Mouse (Mus musculus): Measurements from ENCODE around the gene Rnf6. TPM values are rescaled to one million over a fixed set of nuclear protein-coding genes. Genes with fewer than 3 reads are reported as not detected.

The Rnf6 gene
- polyA plus RNA-seq, 1 experiment from 2014 or later, result 29.8 TPM

DNA sequence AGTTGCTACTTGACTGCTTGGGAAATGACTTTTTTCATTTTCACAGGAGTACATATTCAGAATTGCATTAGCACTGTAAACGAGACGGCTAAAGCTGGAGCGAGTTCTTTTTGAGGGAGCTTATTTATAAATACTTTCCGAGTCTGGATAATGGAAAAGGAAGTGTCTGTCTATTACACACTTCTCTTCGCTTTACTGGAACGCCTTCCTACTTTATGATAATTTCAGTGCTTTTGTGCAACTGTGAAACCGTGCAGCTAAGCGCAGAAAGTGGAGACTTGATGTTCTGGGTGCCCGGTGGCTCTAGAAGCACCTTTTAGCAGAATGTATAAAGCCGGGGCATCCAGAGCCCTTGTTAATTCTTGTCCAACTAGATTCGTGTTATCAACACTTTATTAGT lies 11.5 kb upstream of the Rnf6 start:
- H3K36me3 ChIP-seq (ENCODE audit: control insufficient read depth, insufficient read depth, low read length), result no peaks in the 10 kb centered on the region
- H3K9me3 ChIP-seq (replicated peaks; ENCODE audit: control insufficient read depth, low read length), result no peaks in the 10 kb centered on the region
- H3K27me3 ChIP-seq (ENCODE audit: control insufficient read depth, insufficient read depth, low read length), result no peaks in the 10 kb centered on the region
- peaks cover 7% of the 10 kb centered on the region; the same call in 1 of the 2 replicates for H3K4me1 ChIP-seq (ENCODE audit: control insufficient read depth, insufficient read depth, low read length)
- H3K4me3 ChIP-seq (ENCODE audit: low read depth, low read length), result peak overlapping the region; percentile 84; the same call in 1 of the 2 replicates
- H3K4me2 ChIP-seq, result peak overlapping the region; percentile 89
- no peak overlapping the region for H3K27ac ChIP-seq (ENCODE audit: low read depth, low read length)
- WGBS (ENCODE audit: insufficient replicate concordance), result 66% methylated on average over 11 of the region's 11 CpGs
- no peak overlapping the region for H3K9ac ChIP-seq (ENCODE audit: low read depth, low read length)
- ATAC-seq (replicated peaks; ENCODE audit: insufficient number of reproducible peaks, low FRiP score, low TSS enrichment), result no peak

DNA sequence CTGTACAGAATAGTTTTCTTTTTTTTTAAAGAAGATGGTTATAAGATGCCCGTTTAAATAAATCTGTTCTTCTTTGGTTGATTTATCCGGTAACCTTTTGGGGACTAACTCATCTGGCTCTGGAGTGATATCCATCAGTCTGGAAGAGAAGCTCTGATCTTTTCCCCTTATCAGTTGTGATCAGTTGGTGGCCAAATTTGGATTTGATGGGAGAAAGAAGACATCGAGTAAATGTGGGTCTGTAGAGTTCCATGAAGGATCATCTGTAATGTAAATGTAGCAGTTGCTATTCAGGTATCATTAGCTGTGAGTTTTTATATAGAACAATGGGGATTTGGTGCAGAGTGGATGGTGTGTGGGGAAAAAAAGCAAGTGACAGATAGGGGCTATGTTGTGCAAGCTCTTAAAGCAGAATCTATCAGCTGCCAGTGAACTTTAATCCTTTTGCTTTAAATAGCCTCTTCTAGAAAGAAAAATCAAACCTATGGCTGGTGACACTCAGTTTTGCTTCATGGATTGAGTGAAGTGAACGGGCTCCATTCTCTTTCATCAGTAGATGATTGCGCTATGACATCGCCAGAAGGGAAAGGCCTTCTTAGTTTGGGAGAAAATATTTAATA lies 10.8 kb upstream of the Rnf6 start:
- Histone ChIP-seq H3K4me2 (peak overlapping the region; percentile 89), H3K27me3 (ENCODE audit: control insufficient read depth, insufficient read depth, low read length) (no peaks in the 10 kb centered on the region), H3K9ac (ENCODE audit: low read depth, low read length) (peak overlapping the region; percentile 90), H3K4me1 (ENCODE audit: control insufficient read depth, insufficient read depth, low read length) (peaks cover 4% of the 10 kb centered on the region; the same call in 1 of the 2 replicates), H3K9me3 (replicated peaks; ENCODE audit: control insufficient read depth, low read length) (no peaks in the 10 kb centered on the region), H3K4me3 (ENCODE audit: low read depth, low read length) (peak overlapping the region; percentile 84), H3K27ac (ENCODE audit: low read depth, low read length) (peak overlapping the region; percentile 97), H3K36me3 (ENCODE audit: control insufficient read depth, insufficient read depth, low read length) (no peaks in the 10 kb centered on the region)
- 35% methylated on average over 6 of the region's 6 CpGs for WGBS (ENCODE audit: insufficient replicate concordance)
- no peak for ATAC-seq (replicated peaks; ENCODE audit: insufficient number of reproducible peaks, low FRiP score, low TSS enrichment)

DNA sequence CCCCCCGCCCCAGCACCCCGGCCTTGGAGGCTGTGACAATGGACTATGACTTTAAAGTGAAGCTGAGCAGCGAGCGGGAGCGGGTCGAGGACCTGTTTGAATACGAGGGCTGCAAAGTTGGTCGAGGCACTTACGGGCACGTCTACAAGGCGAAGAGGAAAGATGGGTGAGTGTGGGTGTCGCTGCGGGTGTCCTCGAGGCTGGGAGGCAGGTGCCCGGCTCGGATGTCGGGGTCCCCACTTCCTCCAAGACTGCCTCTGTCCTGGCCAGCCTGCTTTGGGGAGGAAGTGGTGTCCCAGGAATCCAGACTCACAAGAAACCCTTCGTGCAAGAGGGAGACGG lies 10.3 kb upstream of the Rnf6 start:
- 1% methylated on average over 19 of the region's 19 CpGs for WGBS (ENCODE audit: insufficient replicate concordance)

DNA sequence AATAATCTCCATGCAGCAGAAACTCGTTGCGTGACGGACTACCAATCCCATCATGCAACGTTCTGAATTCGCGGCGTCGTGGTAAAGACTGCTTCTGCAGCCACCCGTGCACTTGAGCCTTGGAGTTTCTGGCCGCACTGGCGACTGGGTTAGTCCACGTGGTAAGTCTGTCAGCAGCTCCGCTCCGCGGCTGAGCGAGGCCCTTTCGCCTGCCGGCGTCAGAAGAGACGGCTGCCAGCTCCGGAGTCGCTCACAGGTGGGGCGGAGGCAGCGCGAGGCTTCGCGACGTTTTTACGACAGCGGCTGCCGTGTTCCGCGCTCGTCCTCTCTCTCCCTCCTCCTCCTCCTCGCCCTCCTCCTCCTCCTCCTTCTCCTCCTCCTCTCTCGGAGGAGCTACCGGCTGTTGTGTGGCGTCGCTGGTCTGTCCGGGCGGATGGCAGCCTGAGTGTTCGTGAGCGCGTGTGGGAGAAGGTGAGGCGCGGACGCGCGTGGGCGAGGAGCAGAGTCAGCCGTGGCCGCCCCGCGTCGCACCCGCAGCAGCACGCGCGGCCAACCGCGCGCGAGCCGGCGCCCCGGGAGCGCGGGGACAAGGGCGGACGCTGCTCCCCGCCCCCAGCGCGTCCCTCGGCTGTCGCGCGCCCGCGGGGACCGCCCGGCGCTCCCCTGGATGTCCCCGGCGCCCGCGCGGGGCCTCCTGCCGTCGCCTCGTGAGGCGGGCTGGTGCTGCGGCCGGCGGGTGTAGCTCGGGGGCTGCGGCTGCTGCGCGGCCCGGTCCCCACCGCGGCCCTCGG lies 9.7 kb upstream of the Rnf6 start, which contains the start of gene Cdk8:
Cdk8 (plus strand) TSS at position 367 of the 791 bp plus-strand sequence.
- Histone ChIP-seq H3K4me1 (ENCODE audit: control insufficient read depth, insufficient read depth, low read length) (0 out of 2 replicates have a peak, but pooled peaks cover 2% of the 10 kb centered on the region), H3K27ac (ENCODE audit: low read depth, low read length) (peak within 1 kb of the TSS; percentile 97), H3K9me3 (replicated peaks; ENCODE audit: control insufficient read depth, low read length) (no peaks in the 10 kb centered on the region), H3K27me3 (ENCODE audit: control insufficient read depth, insufficient read depth, low read length) (no peaks in the 10 kb centered on the region), H3K9ac (ENCODE audit: low read depth, low read length) (peak within 1 kb of the TSS; percentile 90), H3K36me3 (ENCODE audit: control insufficient read depth, insufficient read depth, low read length) (no peaks in the 10 kb centered on the region), H3K4me2 (peak within 1 kb of the TSS; percentile 89), H3K4me3 (ENCODE audit: low read depth, low read length) (peak within 1 kb of the TSS; percentile 84)
- under 1% methylated on average over 80 of the region's 102 CpGs for WGBS (ENCODE audit: insufficient replicate concordance)
- ATAC-seq (replicated peaks; ENCODE audit: insufficient number of reproducible peaks, low FRiP score, low TSS enrichment), result peak; percentile 89

More for the DNA sequence above, 10.3 kb upstream of the Rnf6 start:
- Histone ChIP-seq H3K4me3 (ENCODE audit: low read depth, low read length) (peak overlapping the region; percentile 84), H3K9ac (ENCODE audit: low read depth, low read length) (peak overlapping the region; percentile 90), H3K36me3 (ENCODE audit: control insufficient read depth, insufficient read depth, low read length) (no peaks in the 10 kb centered on the region), H3K27ac (ENCODE audit: low read depth, low read length) (peak overlapping the region; percentile 97), H3K4me2 (peak overlapping the region; percentile 89), H3K27me3 (ENCODE audit: control insufficient read depth, insufficient read depth, low read length) (no peaks in the 10 kb centered on the region), H3K4me1 (ENCODE audit: control insufficient read depth, insufficient read depth, low read length) (0 out of 2 replicates have a peak, but pooled peaks cover 2% of the 10 kb centered on the region), H3K9me3 (replicated peaks; ENCODE audit: control insufficient read depth, low read length) (no peaks in the 10 kb centered on the region)
- ATAC-seq (replicated peaks; ENCODE audit: insufficient number of reproducible peaks, low FRiP score, low TSS enrichment), result no peak; the same call in 1 of the 2 replicates

DNA sequence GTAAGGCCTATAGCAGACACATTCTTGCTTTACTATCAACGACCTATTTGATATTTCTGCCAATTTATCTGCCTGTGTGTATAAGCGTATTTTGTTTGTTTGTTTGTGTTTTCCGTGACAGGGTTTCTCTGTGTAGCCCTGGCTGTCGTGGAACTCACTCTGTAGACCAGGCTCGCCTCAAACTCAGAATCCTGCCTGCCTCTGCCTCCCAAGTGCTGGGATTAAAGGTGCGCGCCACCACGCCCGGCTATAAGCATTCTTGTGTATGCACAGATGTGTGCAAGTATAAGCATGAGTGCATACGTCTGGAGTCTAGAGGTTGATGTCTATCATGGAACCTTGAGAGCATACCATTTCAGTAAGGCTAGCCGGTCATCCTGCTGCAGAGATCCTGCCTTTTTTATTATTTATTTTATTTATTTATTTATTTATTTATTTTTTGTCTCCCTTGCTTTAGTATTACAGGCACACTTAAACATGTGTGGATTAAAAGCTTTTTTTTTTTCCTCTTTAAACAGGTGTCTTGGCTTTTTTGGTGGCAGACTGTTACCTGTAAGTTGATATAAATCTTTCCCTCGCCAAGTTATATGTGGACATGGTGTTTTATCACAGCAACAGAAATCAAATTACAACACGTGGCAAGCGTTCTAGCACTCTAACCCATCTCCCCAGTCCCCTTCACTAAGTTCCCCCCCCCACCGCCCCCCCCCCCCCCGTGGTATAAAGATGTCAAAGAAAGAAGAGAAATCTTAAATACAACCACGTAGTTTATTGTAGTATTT lies 8.7 kb upstream of the Rnf6 start:
- Histone ChIP-seq H3K27me3 (ENCODE audit: control insufficient read depth, insufficient read depth, low read length) (no peaks in the 10 kb centered on the region), H3K36me3 (ENCODE audit: control insufficient read depth, insufficient read depth, low read length) (no peaks in the 10 kb centered on the region), H3K4me3 (ENCODE audit: low read depth, low read length) (peak overlapping the region; percentile 84), H3K27ac (ENCODE audit: low read depth, low read length) (peak overlapping the region; percentile 97), H3K9ac (ENCODE audit: low read depth, low read length) (peak overlapping the region; percentile 90), H3K4me2 (peak overlapping the region; percentile 89), H3K9me3 (replicated peaks; ENCODE audit: control insufficient read depth, low read length) (no peaks in the 10 kb centered on the region), H3K4me1 (ENCODE audit: control insufficient read depth, insufficient read depth, low read length) (0 out of 2 replicates have a peak, but pooled peaks cover 2% of the 10 kb centered on the region)
- no peak for ATAC-seq (replicated peaks; ENCODE audit: insufficient number of reproducible peaks, low FRiP score, low TSS enrichment)
- 56% methylated on average over 17 of the region's 17 CpGs for WGBS (ENCODE audit: insufficient replicate concordance)

DNA sequence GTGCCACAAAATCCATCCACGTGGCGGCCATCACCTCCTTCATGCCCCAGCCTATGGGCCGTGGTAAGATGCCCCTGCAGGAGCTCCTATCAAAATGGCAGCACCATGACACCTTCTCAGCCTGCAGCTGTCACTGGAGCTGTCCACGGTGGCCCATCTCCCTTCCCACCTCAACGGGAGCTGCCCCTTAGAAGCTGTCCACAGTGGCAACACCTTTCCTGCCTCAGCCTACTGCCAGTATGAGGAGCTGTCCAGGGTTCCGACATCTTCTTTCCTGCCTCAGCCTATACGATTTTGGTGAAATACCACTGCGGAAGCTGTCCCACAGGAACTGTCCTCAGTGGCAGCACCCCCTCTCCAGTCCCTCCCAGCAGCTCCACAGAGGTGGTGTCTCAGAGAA lies 6.1 kb upstream of the Rnf6 start:
- Histone ChIP-seq H3K36me3 (ENCODE audit: control insufficient read depth, insufficient read depth, low read length) (no peaks in the 10 kb centered on the region), H3K4me1 (ENCODE audit: control insufficient read depth, insufficient read depth, low read length) (no peaks in the 10 kb centered on the region), H3K4me2 (no peak overlapping the region), H3K9ac (ENCODE audit: low read depth, low read length) (no peak overlapping the region), H3K4me3 (ENCODE audit: low read depth, low read length) (no peak overlapping the region), H3K27ac (ENCODE audit: low read depth, low read length) (no peak overlapping the region), H3K27me3 (ENCODE audit: control insufficient read depth, insufficient read depth, low read length) (no peaks in the 10 kb centered on the region), H3K9me3 (replicated peaks; ENCODE audit: control insufficient read depth, low read length) (no peaks in the 10 kb centered on the region)
- 79% methylated on average over 8 of the region's 8 CpGs for WGBS (ENCODE audit: insufficient replicate concordance)
- ATAC-seq (replicated peaks; ENCODE audit: insufficient number of reproducible peaks, low FRiP score, low TSS enrichment), result no peak

DNA sequence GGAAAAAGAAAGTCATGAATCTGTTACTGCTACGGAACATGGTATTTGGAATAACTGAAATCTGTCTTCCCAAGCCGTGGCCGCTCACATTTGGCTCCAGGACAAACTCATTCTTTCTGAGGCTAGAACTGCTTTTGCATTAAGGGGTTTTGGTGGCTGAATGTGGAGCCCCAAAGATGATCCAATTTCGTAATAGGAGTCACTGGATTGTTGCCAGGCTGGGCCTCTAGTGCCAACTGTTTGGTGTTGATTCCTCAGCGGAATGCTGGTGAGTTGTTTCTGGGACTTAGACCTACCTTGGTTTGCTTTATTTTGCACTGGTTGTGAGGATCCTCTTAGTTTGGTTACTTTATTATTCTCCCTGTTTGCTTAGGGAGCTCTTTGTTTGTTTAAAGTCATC lies 2.4 kb upstream of the Rnf6 start:
- H3K4me1 ChIP-seq (ENCODE audit: control insufficient read depth, insufficient read depth, low read length), result peaks cover 6% of the 10 kb centered on the region
- H3K4me3 ChIP-seq (ENCODE audit: low read depth, low read length), result no peak overlapping the region
- no peaks in the 10 kb centered on the region for H3K27me3 ChIP-seq (ENCODE audit: control insufficient read depth, insufficient read depth, low read length)
- H3K9me3 ChIP-seq (replicated peaks; ENCODE audit: control insufficient read depth, low read length), result no peaks in the 10 kb centered on the region
- no peak overlapping the region for H3K4me2 ChIP-seq
- WGBS (ENCODE audit: insufficient replicate concordance), result 79% methylated on average over 5 of the region's 5 CpGs
- no peak overlapping the region for H3K27ac ChIP-seq (ENCODE audit: low read depth, low read length)
- H3K36me3 ChIP-seq (ENCODE audit: control insufficient read depth, insufficient read depth, low read length), result no peaks in the 10 kb centered on the region
- H3K9ac ChIP-seq (ENCODE audit: low read depth, low read length), result no peak overlapping the region
- no peak for ATAC-seq (replicated peaks; ENCODE audit: insufficient number of reproducible peaks, low FRiP score, low TSS enrichment)

DNA sequence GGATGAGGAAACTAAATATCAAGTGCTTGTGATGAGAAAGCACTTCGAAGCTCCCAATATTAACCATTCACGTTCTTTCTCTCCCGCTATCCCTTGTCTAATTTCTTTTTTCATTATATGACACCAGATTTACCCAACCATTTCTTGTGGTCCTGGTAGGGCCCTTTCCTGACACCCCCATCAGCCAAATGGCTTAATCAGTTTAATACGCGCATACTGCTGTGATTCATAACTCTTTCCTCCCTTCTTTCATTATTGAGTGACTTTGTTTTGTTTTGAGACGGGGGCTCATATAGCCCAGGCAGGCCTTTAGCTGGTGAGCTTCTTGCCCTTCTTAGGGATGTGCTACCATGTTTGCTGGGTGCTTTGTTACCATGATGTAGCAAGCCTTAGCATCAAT lies 367 bp upstream of the Rnf6 start:
- Histone ChIP-seq H3K4me3 (ENCODE audit: low read depth, low read length) (peak overlapping the region; percentile 76), H3K4me1 (ENCODE audit: control insufficient read depth, insufficient read depth, low read length) (peaks cover 6% of the 10 kb centered on the region), H3K9me3 (replicated peaks; ENCODE audit: control insufficient read depth, low read length) (no peaks in the 10 kb centered on the region), H3K9ac (ENCODE audit: low read depth, low read length) (peak overlapping the region; percentile 92), H3K36me3 (ENCODE audit: control insufficient read depth, insufficient read depth, low read length) (peaks cover 9% of the 10 kb centered on the region; the same call in 1 of the 2 replicates), H3K4me2 (peak overlapping the region; percentile 83), H3K27ac (ENCODE audit: low read depth, low read length) (peak overlapping the region; percentile 97), H3K27me3 (ENCODE audit: control insufficient read depth, insufficient read depth, low read length) (no peaks in the 10 kb centered on the region)
- WGBS (ENCODE audit: insufficient replicate concordance), result 35% methylated on average over 6 of the region's 6 CpGs
- no peak for ATAC-seq (replicated peaks; ENCODE audit: insufficient number of reproducible peaks, low FRiP score, low TSS enrichment)
